Mouse (Mus musculus): ENCODE measurements around the gene Btf3l4.

DNA sequence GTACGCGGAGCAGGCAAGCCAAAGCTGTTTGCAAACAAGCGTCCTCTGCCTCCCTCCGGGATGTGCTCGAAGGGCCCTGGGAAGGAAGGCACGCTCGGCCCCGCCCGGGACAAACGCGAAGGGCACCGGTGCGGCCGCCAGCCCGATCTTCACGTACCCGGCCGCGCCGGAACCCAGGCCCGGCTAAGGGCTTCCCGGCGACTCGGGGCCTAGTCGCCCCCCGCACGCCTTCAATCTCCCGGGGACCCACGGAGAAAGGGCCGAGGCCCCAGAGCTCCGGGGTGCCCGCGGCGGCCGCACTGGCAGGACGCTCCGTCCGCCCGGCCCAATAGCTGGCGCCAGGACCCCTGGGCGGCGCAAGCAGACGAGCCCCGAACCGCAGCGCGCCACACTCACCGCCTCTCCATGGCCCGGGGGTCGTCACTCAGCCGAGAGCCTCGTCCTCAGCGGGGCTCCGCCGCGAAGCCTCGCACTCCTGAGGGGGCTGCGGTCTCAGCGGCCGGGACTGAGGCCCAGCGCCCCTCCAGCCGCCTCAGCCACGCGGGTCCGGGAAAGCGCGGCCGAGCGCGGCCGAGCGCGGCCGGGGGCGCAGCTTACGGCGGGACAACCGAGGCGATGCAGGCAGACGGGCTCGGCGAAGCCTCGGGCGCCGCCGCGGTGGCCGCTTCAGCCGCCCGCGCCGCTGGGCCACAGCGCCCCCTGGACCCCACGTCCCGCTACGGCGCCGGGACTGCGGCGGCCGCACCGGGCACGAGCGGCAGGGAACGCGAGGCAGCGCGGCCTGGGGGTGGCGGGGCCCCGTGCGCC lies 53.2 kb downstream of the Btf3l4 start, which contains the start of gene Zfyve9:
- TF ChIP-seq CTCF (IDR thresholded peaks at IDR 0.05; ENCODE audit: extremely low read depth, insufficient read depth, low read length) (no peak), POLR2A (IDR thresholded peaks at IDR 0.05; ENCODE audit: extremely low read depth, insufficient read depth, low read length) (no peak)
